Mouse (Mus musculus): ENCODE data around the gene Grm5. TPM values are rescaled to one million over a fixed set of nuclear protein-coding genes. Genes with fewer than 3 reads are reported as not detected.
A peak's percentile ranks its signal among the peaks of the same experiment; 100 is the strongest.

Grm5 gene
- polyA plus RNA-seq, 3 experiments from 2014 or later: not detected

- no peak for ATAC-seq
Measured at GRCm38 (mm10) chr7:87925956-87926355, 342.0 kb downstream of the Grm5 start.

DNA sequence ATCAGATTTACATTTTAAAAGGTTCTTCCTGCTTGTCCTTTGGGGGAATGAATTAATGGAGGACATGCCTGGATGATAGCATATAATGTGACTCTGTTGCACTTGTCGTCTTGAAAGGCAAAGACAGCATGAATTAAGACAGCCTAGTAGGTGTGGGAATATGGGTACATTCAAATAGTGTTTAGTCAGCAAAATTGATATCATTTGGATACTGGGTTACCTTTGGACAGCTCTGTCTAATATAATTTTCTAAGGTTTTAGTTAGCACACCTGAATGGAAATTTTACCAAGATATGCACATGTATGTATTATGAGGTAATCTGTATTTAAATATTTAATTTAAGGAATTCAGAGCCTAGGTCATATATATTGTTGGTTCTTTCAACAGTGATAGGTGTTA lies 353.4 kb downstream of the Grm5 start:
- no peak for ATAC-seq

- ATAC-seq: no peak
Measured at GRCm38 (mm10) chr7:87938265-87938664, 354.3 kb downstream of the Grm5 start.

DNA sequence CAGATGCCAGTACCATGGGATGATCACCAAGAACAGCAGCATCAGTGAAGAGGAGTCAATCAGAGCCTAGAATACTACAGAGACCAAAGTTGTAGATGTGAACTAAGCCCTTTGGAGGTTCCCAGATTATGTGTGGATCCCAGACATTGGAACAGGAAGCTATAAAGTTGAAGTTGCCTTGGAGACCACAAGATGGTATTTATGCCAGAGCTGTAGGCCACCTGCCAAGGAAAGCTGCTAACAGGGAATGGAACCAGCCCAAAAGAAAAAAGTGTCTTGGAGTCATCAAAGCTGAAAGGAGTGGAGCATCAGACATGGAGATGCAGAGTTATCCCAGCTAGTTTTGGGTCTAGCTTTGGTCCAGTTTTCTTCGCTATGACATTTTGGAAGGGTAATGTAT lies 366.2 kb downstream of the Grm5 start:
- ATAC-seq: no peak

- ATAC-seq: no peak
Measured at GRCm38 (mm10) chr7:87973216-87973615, 389.2 kb downstream of the Grm5 start.

- no peak for ATAC-seq
Measured at GRCm38 (mm10) chr7:87975041-87975440, 391.1 kb downstream of the Grm5 start.

- no peak for ATAC-seq
Measured at GRCm38 (mm10) chr7:87983494-87983893, 399.5 kb downstream of the Grm5 start.

GRCm38 (mm10) chr7:88014451-88014850 lies 430.5 kb downstream of the Grm5 start:
- ATAC-seq: no peak

DNA sequence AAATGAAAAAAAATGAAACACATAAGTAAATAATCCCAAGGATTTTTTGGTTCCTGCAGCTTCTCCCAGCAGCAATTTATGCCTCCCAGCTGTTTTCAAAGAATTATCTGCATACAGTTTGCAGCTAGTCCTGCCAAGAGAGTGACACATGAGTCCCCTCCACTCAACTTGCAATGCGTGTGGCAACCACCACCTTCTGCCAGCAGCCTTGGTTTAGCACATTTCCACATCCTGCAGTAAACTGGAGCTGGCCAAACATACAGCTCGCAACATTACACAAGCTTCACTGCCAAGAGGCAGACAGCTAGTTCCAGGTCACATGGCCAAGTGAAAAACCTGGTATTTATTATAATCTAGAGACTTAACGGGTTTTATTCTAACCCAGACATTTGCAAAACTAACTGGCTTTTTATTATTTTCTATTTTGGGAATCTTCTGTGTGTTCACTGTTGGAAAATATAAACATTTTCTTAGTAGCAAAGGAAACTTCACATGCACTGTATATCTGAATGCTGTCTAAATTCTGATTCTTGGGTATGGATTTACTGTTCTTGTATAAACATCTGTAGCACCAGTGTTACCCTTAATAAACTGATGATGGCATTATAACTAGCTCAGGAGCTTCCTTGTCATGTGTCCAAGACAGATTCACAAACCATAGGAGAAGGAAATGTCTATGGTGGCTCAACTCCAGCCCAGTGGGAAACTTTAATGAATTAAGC lies 443.6 kb downstream of the Grm5 start:
- no peak for ATAC-seq

- no peak for ATAC-seq
Measured at GRCm38 (mm10) chr7:88047366-88047765, 463.4 kb downstream of the Grm5 start.

DNA sequence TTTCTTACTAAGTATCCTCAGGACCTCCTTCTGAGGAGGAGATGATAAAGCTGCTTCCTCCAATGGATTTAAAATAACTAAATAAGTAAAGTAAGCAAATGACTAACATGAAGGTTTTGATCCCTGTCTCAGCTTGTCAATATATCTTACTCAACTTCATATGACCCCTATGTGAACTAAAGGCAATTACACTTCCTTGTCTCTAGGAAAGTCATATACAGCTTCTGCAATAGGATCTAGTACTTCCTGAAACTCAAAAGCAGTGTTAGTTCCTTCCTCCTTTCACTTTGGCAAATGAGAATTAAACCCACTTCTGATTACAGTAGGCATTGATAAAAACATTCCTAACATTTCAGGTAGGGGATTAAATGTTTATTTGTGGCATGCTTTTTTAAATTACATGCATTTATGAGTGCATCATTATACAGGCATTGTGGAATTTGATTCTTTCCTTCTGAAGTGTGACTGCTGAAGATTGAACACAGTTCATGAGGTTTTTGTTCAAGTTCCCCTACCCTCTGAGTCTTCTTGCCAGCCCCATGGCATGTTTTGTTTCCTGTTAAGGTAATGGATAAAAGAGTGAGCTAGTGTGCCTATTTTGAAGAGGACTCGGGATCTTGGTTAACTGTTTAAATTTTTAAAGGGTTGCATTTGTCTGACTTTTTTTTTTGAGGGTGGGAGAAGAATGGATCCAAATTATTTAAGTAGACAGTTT lies 470.4 kb downstream of the Grm5 start:
- no peak for ATAC-seq

DNA sequence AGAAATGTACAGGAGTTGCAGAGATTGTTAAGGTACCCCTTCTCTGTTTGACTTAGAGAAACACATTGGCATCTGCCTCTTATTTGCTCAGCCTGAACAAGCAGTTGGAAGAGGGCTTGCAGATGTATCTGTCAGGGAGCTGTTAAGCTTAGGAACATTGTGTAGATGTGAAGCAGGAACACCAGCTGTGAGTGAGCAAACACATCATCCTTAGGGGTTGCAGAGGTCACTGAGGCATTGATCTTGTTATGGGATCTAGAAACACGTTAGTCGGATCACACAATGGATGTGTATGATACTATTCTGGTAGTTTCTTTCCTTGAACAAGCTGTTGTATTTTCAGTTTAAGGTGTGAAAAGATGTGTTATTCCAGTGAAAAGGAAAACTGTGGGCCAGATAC lies 472.5 kb downstream of the Grm5 start:
- no peak for ATAC-seq

DNA sequence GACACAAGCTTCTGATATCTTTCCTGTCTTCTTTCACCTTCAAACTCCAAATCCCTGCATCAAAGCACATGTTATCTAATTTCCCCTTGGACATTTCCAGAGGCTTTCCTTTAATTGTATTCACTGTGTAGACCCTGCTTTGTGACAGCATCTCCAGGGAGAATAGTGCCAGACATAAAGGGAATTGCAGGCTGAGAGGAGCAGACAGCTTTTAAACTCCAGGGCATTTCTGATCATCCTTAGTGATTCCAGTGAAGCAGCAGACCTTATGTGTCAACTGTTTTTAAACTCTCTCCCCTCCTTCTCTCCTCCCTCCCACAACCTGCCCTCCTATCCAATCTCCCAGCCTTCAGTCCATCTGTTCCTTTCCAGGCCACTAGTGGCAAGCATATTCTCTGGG lies 507.1 kb downstream of the Grm5 start:
- ATAC-seq: no peak

- no peak for ATAC-seq
Measured at GRCm38 (mm10) chr7:88096536-88097107, 512.7 kb downstream of the Grm5 start.

DNA sequence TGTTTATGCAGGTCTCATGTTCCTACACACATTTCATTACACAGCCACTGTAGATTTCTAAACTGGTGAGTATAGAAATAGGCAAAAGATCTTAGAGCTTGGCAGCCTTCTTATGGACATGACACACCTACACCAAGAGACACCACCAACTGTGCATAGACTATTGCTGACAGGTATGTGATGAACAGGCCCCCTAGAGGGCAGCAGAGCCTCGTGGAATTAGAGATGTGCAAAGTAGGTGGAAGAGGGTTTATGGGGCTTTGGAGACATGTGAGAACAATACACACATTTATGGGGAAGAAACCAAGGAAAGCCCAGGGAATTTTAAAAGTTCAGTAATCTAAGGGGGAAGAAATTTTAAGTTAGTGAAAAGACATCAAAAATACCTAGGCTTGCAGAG lies 513.7 kb downstream of the Grm5 start:
- peak; percentile 90 for ATAC-seq

DNA sequence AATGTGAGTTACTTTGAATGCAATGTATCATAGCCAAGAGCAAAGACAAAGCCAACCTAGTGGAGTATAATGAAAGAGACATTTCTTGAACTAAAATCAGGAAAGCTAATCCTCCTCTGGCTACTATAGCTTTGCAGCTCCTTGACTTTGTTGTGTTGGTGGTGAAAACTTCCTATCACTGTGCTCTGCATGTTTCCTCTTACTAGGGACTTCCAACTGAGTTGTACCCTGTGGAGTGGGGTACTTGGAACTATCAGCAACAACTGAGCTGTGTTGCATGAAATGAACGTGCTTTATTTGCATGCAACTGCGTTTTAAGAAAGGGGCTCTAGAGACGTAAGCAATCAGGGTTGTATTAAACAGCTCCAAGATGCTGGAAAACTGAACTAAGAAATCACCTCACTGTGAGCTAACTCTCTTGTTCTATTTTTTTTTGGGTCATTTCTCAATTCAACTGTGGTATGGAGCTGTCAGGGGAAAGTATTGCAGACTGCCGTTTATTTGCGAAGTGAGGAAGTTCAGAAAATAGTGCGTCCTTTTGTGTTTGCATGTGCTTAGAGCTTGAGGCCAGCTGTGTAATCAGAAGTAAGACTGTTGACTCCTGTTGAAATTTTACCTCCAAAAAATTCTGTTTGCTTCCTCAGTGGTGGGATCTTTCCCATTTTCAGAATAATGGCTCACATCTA lies 532.9 kb downstream of the Grm5 start:
- no peak for ATAC-seq

GRCm38 (mm10) chr7:88128080-88128848 lies 544.3 kb downstream of the Grm5 start:
- ATAC-seq: no peak

DNA sequence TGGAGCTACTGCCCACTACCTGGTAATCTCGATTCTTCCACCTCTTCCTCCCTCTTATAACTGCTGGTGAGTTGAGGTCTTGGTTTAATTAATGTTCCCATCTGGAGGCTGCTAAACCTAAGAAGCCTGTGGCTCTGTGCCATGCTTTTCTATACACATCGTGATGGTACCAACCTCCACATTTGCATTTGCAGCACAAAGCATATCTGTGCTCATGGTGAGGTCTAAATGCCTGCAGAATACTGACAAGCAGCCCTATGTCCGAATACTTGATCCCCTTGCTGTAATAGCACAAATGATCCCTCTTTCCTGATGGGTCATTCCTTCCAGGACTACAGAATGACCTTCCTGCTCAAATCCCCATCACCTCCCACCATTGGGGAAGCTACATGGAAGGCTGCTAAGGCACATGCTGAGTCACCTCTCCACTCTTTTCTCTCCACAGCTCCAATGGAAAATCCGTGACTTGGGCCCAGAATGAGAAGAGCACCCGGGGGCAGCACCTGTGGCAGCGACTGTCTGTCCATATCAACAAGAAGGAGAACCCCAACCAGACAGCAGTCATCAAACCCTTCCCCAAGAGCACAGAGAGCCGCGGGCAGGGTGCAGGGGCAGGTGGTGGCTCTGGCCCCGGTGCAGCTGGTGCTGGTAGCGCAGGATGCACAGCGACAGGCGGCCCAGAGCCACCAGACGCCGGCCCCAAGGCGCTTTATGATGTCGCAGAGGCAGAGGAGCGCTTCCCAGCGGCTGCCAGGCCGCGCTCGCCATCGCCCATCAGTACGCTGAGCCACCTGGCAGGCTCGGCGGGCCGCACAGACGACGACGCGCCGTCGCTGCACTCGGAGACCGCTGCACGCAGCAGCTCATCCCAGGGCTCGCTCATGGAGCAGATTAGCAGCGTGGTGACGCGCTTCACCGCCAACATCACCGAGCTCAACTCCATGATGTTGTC lies 545.8 kb downstream of the Grm5 start:
- ATAC-seq: no peak

- ATAC-seq: no peak
Measured at GRCm38 (mm10) chr7:88130488-88130849, 546.5 kb downstream of the Grm5 start.

GRCm38 (mm10) chr7:88159542-88160241 lies 575.7 kb downstream of the Grm5 start:
- ATAC-seq: no peak

- ATAC-seq: no peak
Measured at GRCm38 (mm10) chr7:88161586-88161985, 577.6 kb downstream of the Grm5 start.
